Mouse (Mus musculus): ENCODE data around the gene Psmb9. TPM values are rescaled to one million over a fixed set of nuclear protein-coding genes. Genes with fewer than 3 reads are reported as not detected.
"Not testable (repeated sequence)": the region's sequence is repeated elsewhere in the genome, so short reads cannot be mapped to it uniquely, and the experiment has no call there.

Psmb9 gene
- polyA plus RNA-seq, 1 experiment from 2014 or later, result 1.5 TPM

GRCm38 (mm10) chr17:34174075-34174474 lies 13.5 kb downstream of the Psmb9 start:
- Histone ChIP-seq H3K4me3 (no peak overlapping the region), H3K27ac (no peak overlapping the region), H3K9me3 (no peaks in the 10 kb centered on the region), H3K9ac (no peak overlapping the region), H3K4me1 (replicated peaks) (no peaks in the 10 kb centered on the region), H3K4me2 (no peak overlapping the region), H3K36me3 (no peaks in the 10 kb centered on the region), H3K27me3 (0 out of 2 replicates have a peak, but pooled peaks cover 3% of the 10 kb centered on the region)
- 54% methylated on average over 1 of the region's 1 CpGs for WGBS
- no peak for ATAC-seq (ENCODE audit: low FRiP score)

GRCm38 (mm10) chr17:34172528-34172927 lies 15.0 kb downstream of the Psmb9 start:
- no peaks in the 10 kb centered on the region for H3K9me3 ChIP-seq
- H3K4me3 ChIP-seq, result no peak overlapping the region
- H3K36me3 ChIP-seq, result no peaks in the 10 kb centered on the region
- no peaks in the 10 kb centered on the region for H3K4me1 ChIP-seq (replicated peaks)
- no peak overlapping the region for H3K4me2 ChIP-seq
- H3K27me3 ChIP-seq, result 0 out of 2 replicates have a peak, but pooled peaks cover 3% of the 10 kb centered on the region
- H3K9ac ChIP-seq, result no peak overlapping the region
- no peak for ATAC-seq (ENCODE audit: low FRiP score)
- 96% methylated on average over 5 of the region's 5 CpGs for WGBS
- no peak overlapping the region for H3K27ac ChIP-seq

- Histone ChIP-seq H3K9me3 (no peaks in the 10 kb centered on the region), H3K4me1 (replicated peaks) (no peaks in the 10 kb centered on the region), H3K4me3 (no peak overlapping the region), H3K4me2 (no peak overlapping the region), H3K36me3 (no peaks in the 10 kb centered on the region), H3K27ac (no peak overlapping the region), H3K27me3 (0 out of 2 replicates have a peak, but pooled peaks cover 3% of the 10 kb centered on the region), H3K9ac (no peak overlapping the region)
- no peak for ATAC-seq (ENCODE audit: low FRiP score)
- 42% methylated on average over 13 of the region's 13 CpGs for WGBS
These were observed 16.6 kb downstream of the Psmb9 start for GRCm38 (mm10) chr17:34170877-34171498.

GRCm38 (mm10) chr17:34170487-34170876 lies 17.1 kb downstream of the Psmb9 start:
- Histone ChIP-seq H3K4me2 (no peak overlapping the region), H3K27ac (no peak overlapping the region), H3K9ac (no peak overlapping the region), H3K27me3 (0 out of 2 replicates have a peak, but pooled peaks cover 3% of the 10 kb centered on the region), H3K4me1 (replicated peaks) (no peaks in the 10 kb centered on the region), H3K9me3 (no peaks in the 10 kb centered on the region), H3K36me3 (no peaks in the 10 kb centered on the region), H3K4me3 (no peak overlapping the region)
- ATAC-seq (ENCODE audit: low FRiP score), result no peak
- 33% methylated on average over 4 of the region's 4 CpGs for WGBS

- 2% methylated on average over 2 of the region's 2 CpGs for WGBS
- ATAC-seq (ENCODE audit: low FRiP score), result no peak
- Histone ChIP-seq H3K4me3 (no peak overlapping the region), H3K9ac (no peak overlapping the region), H3K36me3 (no peaks in the 10 kb centered on the region), H3K27ac (no peak overlapping the region), H3K4me1 (replicated peaks) (no peaks in the 10 kb centered on the region), H3K27me3 (0 out of 2 replicates have a peak, but pooled peaks cover 5% of the 10 kb centered on the region), H3K9me3 (no peaks in the 10 kb centered on the region), H3K4me2 (no peak overlapping the region)
These were observed 18.3 kb downstream of the Psmb9 start for GRCm38 (mm10) chr17:34169279-34169678.

GRCm38 (mm10) chr17:34165033-34165730 lies 22.4 kb downstream of the Psmb9 start:
- H3K9ac ChIP-seq, result no peak overlapping the region
- 88% methylated on average over 6 of the region's 6 CpGs for WGBS
- H3K9me3 ChIP-seq, result peaks cover 4% of the 10 kb centered on the region; the same call in 1 of the 2 replicates
- no peak overlapping the region for H3K27ac ChIP-seq
- no peak overlapping the region for H3K4me2 ChIP-seq
- H3K4me3 ChIP-seq, result no peak overlapping the region
- ATAC-seq (ENCODE audit: low FRiP score), result no peak
- no peaks in the 10 kb centered on the region for H3K4me1 ChIP-seq (replicated peaks)
- no peaks in the 10 kb centered on the region for H3K36me3 ChIP-seq
- H3K27me3 ChIP-seq, result 0 out of 2 replicates have a peak, but pooled peaks cover 4% of the 10 kb centered on the region

- Histone ChIP-seq H3K27ac (no peak overlapping the region), H3K4me3 (no peak overlapping the region), H3K4me2 (no peak overlapping the region), H3K36me3 (no peaks in the 10 kb centered on the region), H3K4me1 (replicated peaks) (no peaks in the 10 kb centered on the region), H3K9me3 (peaks cover 4% of the 10 kb centered on the region; the same call in 1 of the 2 replicates), H3K27me3 (0 out of 2 replicates have a peak, but pooled peaks cover 4% of the 10 kb centered on the region), H3K9ac (no peak overlapping the region)
- WGBS, result 48% methylated on average over 9 of the region's 9 CpGs
- ATAC-seq (ENCODE audit: low FRiP score), result no peak
These were observed 23.2 kb downstream of the Psmb9 start for GRCm38 (mm10) chr17:34164202-34164895.

- 66% methylated on average over 5 of the region's 5 CpGs for WGBS
- ATAC-seq (ENCODE audit: low FRiP score), result no peak
- Histone ChIP-seq H3K27me3 (0 out of 2 replicates have a peak, but pooled peaks cover 3% of the 10 kb centered on the region), H3K4me3 (no peak overlapping the region), H3K4me1 (replicated peaks) (no peaks in the 10 kb centered on the region), H3K4me2 (no peak overlapping the region), H3K9ac (no peak overlapping the region), H3K36me3 (no peaks in the 10 kb centered on the region), H3K27ac (no peak overlapping the region), H3K9me3 (no peaks in the 10 kb centered on the region)
These were observed 32.0 kb downstream of the Psmb9 start for GRCm38 (mm10) chr17:34155534-34155933.

GRCm38 (mm10) chr17:34152923-34153322 lies 34.6 kb downstream of the Psmb9 start, which contains the start of gene H2-DMb1:
TSS of gene H2-DMb1 (plus strand) at chr17:34153072.
- no peak within 1 kb of the TSS for H3K9ac ChIP-seq
- no peaks in the 10 kb centered on the region for H3K9me3 ChIP-seq
- no peaks in the 10 kb centered on the region for H3K36me3 ChIP-seq
- 0 out of 2 replicates have a peak, but pooled peaks cover 3% of the 10 kb centered on the region for H3K27me3 ChIP-seq
- H3K4me2 ChIP-seq, result no peak within 1 kb of the TSS
- no peak within 1 kb of the TSS for H3K27ac ChIP-seq
- no peak for ATAC-seq (ENCODE audit: low FRiP score)
- H3K4me3 ChIP-seq, result no peak within 1 kb of the TSS
- WGBS, result 71% methylated on average over 4 of the region's 4 CpGs
- no peaks in the 10 kb centered on the region for H3K4me1 ChIP-seq (replicated peaks)

GRCm38 (mm10) chr17:34144960-34145371 lies 42.6 kb downstream of the Psmb9 start:
- WGBS, result 67% methylated on average over 3 of the region's 3 CpGs

GRCm38 (mm10) chr17:34144221-34144620 lies 43.3 kb downstream of the Psmb9 start:
- H3K4me2 ChIP-seq; ATAC-seq (ENCODE audit: low FRiP score); H3K9me3 ChIP-seq; H3K36me3 ChIP-seq; H3K4me3 ChIP-seq; H3K27ac ChIP-seq; H3K9ac ChIP-seq: not testable (repeated sequence)
- WGBS, result 89% methylated on average over 4 of the region's 4 CpGs
- Histone ChIP-seq H3K27me3 (peaks cover 28% of the 10 kb centered on the region), H3K4me1 (replicated peaks) (peaks cover 16% of the 10 kb centered on the region)

More at GRCm38 (mm10) chr17:34144960-34145371, 42.6 kb downstream of the Psmb9 start:
- Histone ChIP-seq H3K4me1 (replicated peaks) (peaks cover 9% of the 10 kb centered on the region; the same call in 1 of the 2 replicates), H3K9me3 (no peaks in the 10 kb centered on the region), H3K9ac (no peak overlapping the region), H3K4me3 (no peak overlapping the region), H3K27ac (no peak overlapping the region), H3K4me2 (no peak overlapping the region), H3K27me3 (peaks cover 21% of the 10 kb centered on the region), H3K36me3 (no peaks in the 10 kb centered on the region)
- no peak for ATAC-seq (ENCODE audit: low FRiP score)

GRCm38 (mm10) chr17:34143461-34143860 lies 44.1 kb downstream of the Psmb9 start:
- Histone ChIP-seq H3K4me3 (no peak overlapping the region), H3K27ac (no peak overlapping the region), H3K4me2 (no peak overlapping the region), H3K9me3 (no peaks in the 10 kb centered on the region), H3K27me3 (peaks cover 36% of the 10 kb centered on the region), H3K4me1 (replicated peaks) (peaks cover 21% of the 10 kb centered on the region), H3K36me3 (no peaks in the 10 kb centered on the region), H3K9ac (no peak overlapping the region)
- ATAC-seq (ENCODE audit: low FRiP score), result no peak
- 72% methylated on average over 4 of the region's 5 CpGs for WGBS

All from hindbrain, embryonic 13.5 days (tissue).